In the genomic region with DNA sequence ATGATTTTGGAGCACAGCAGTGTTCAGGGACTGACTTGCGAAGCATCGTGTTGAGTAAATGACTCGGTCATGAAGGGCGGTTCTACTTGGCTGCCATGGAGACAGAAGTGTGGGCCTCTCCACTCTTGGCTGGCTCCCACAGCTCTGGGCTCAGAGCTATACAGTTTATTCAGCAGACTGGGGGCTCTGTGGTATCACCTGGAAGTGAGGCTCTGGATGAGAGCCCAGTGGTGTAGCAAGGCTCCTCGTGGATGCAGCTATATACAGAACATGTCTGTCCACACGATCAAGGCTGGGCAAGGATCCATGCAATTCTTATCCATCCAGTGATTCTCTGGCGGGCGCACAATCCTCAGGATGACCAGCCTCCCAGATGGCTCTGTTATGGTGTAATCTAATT, we compare ENCODE assay signal across 9 mouse cellular contexts.
A peak's percentile ranks its signal among the peaks of the same experiment; 100 is the strongest.
DNase-seq lines count a peak whose midpoint lies in the region; ATAC-seq lines count a peak whose summit lies in the region.
"Had no signal": no experiment of that assay in that cellular context is flagged by ENCODE, and none has a peak within 500 bp of the region (broad histone marks: within the 10 kb centered on the region; RNA-seq: fewer than 3 reads in every experiment).

No protein-coding gene starts in this region.

- WGBS in heart, embryonic 14.5 days, result 6% methylated on average over 8 of the region's 8 CpGs
- 30% methylated on average over 8 of the region's 8 CpGs for WGBS in lung, embryonic 16.5 days

- no peaks in the 10 kb centered on the region for H3K36me3 ChIP-seq in heart, embryonic 14.5 days (ENCODE audit: control insufficient read depth, insufficient read depth, low read length)
- no peaks in the 10 kb centered on the region for H3K36me3 ChIP-seq in lung, embryonic 16.5 days (ENCODE audit: control insufficient read depth, insufficient read depth, low read length)

- H3K27ac ChIP-seq in heart, embryonic 14.5 days (replicated peaks in 1 of 2; ENCODE audit: control insufficient read depth in 1 of 2, insufficient read depth in 1 of 2, low read depth in 2 of 2, low read length in 2 of 2), result peak overlapping the region; percentile 81 to 82
- peak overlapping the region; percentile 0; the same call in 1 of the 2 replicates for H3K27ac ChIP-seq in lung, embryonic 16.5 days (ENCODE audit: low read length)
- H3K27ac ChIP-seq: layer of hippocampus, adult 2 months had no signal

- no peak overlapping the region for H3K4me3 ChIP-seq in heart, embryonic 14.5 days (ENCODE audit: control insufficient read depth in 1 of 2, insufficient read depth in 1 of 2, low read depth in 1 of 2, low read length in 2 of 2)
- no peak overlapping the region for H3K4me3 ChIP-seq in lung, embryonic 16.5 days (ENCODE audit: low read length)
- H3K4me3 ChIP-seq: layer of hippocampus, adult 2 months had no signal

- no peaks in the 10 kb centered on the region for H3K9me3 ChIP-seq in heart, embryonic 14.5 days (ENCODE audit: control insufficient read depth, low read length)
- no peaks in the 10 kb centered on the region for H3K9me3 ChIP-seq in lung, embryonic 16.5 days (ENCODE audit: control insufficient read depth, low read length)

- H3K27me3 ChIP-seq in heart, embryonic 14.5 days (ENCODE audit: control insufficient read depth, insufficient read depth, low read length), result no peaks in the 10 kb centered on the region
- H3K27me3 ChIP-seq in lung, embryonic 16.5 days (ENCODE audit: control insufficient read depth, insufficient read depth, low read depth, low read length), result no peaks in the 10 kb centered on the region

- peaks cover 20 to 31% of the 10 kb centered on the region in 2 experiments for H3K4me1 ChIP-seq in heart, embryonic 14.5 days (ENCODE audit: control insufficient read depth in 2 of 2, insufficient read depth in 2 of 2, low read length in 2 of 2)
- peaks cover 10% of the 10 kb centered on the region for H3K4me1 ChIP-seq in lung, embryonic 16.5 days (replicated peaks; ENCODE audit: control insufficient read depth, insufficient read depth, low read length)

- DNase-seq in cerebellum, postnatal 25 days, result peak; percentile 23 to 27
- DNase-seq in cerebellum, adult 11-12 months, result no peak
- peak; percentile 91 for DNase-seq in NIH3T3 (ENCODE audit: low read depth)
- no peak for DNase-seq in ovary, postnatal 14 days (ENCODE audit: low spot score)
- DNase-seq in cerebellum, adult 18-20 months, result no peak
- no peak for DNase-seq in cerebellum, adult 9-11 months

- H3K9ac ChIP-seq in heart, embryonic 14.5 days (ENCODE audit: low read length), result no peak overlapping the region
- no peak overlapping the region for H3K9ac ChIP-seq in lung, embryonic 16.5 days (ENCODE audit: low read length)

- peak overlapping the region; percentile 34 for H3K4me2 ChIP-seq in heart, embryonic 14.5 days (ENCODE audit: low read length)
- no peak overlapping the region for H3K4me2 ChIP-seq in lung, embryonic 16.5 days (ENCODE audit: low read depth, low read length)

- peak; percentile 94 for ATAC-seq in heart, embryonic 14.5 days (ENCODE audit: insufficient number of reproducible peaks, insufficient read depth, low FRiP score, low read depth)
- ATAC-seq in lung, embryonic 16.5 days (ENCODE audit: low read depth), result peak; percentile 95

Comparison
In these comparisons a context has a peak if more than half of its experiments do, and no peak if none do; other contexts are left out.
1. DNase-seq: peak in cerebellum, postnatal 25 days (2 of 2) and NIH3T3 (single experiment); none in cerebellum, adult 11-12 months (single experiment), ovary, postnatal 14 days (single experiment), cerebellum, adult 18-20 months (0 of 2) and cerebellum, adult 9-11 months (single experiment).